Mouse (Mus musculus) gastrocnemius, postnatal 25 days (tissue): ENCODE data around the gene 1700012B07Rik. TPM values are rescaled to one million over a fixed set of nuclear protein-coding genes. Genes with fewer than 3 reads are reported as not detected.

ENCODE experiments used
- DNase-seq: peaks from one replicate; pipeline ENCODE4 v3.0.0; 2022
- total RNA-seq, 2 experiments: library from RNA; stranded (reverse); gene quantifications; 1 replicate in 1 of 2; 2 replicates in 1 of 2; pipeline ENCODE4 v1.2.3; 2021

Gene 1700012B07Rik
- total RNA-seq, 2 experiments from 2014 or later, result not detected

DNA sequence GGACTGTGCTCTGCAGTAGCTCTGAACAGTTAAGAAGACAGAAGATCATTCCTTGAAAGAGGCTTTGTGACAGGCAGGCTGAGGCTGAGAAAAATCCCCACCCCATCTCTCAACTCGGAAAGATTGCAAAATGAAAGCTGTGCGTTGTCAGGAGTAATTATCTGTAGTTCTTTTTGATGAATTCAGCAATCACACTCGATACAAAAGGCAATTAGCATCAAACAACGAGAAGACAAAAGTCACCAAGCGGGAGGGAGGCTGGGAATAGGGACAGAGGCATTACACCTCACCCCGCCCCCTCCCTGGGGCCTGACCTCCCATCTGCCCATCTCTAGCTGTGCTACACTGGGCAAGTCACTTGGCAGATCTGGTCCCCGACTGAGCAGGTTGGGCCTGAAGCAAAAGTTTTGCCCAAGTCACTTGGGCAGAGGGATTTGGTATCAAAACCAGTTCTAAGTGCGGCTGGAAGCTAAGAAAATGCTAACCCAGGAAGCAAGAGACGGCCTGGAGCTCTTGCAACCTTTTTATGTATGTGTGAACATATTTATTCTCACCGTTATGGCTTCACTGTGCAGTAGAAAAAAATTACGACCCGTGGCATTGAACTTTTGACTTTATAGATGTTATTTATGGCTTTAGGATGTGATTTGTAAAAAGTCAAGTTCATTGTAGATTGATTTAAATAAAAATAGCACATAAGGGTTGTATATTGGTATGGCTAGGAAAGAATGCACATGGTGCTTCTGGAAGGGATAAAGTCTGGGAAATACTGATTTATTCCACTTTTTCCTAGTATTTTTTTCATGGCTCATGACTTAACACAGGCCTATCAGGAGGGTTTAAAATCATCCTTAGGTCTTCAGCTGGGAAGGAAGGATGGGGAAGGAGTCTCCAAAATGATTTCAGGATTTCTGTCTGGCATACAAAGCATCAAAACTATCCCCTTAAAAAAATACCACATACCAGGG lies 75.9 kb downstream of the 1700012B07Rik start:
- DNase-seq, result no peak

DNA sequence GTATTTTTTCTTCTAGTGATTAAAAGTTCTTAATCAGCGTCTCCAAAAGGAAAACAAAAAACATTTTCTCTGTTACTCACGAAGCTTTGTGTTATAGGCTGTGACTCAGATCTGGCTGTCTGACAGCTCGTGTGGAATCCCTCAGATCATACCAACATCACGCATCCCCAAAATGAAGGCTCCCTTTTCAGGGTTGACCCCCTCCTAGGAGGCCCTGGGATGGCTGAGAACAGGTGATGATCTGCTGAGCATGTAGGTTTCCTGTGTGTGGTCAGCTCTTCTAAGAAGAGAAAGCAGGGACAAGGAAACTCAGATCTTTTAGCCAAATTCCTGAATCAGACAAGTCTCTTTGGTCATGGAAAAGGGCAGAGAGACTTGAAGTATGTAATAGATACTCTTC lies 82.6 kb downstream of the 1700012B07Rik start:
- no peak for DNase-seq

DNA sequence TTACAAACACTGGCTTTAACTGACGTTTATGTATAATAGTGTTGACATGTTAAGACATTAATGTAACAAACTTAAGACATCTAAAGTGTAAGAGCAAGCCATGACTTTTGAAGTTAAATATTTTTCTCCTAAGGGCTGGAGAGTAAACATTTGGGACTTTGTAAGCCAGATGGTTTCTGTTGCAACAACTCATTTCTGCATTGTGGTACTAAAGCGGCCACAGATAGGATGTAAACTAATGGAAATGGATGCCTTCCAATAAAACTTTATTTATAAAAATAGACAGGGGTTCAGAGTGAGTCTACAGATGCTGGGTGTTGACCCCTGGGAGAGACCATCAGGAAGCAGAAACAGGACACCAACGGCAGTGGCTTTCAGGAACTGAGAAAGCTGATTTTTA lies 89.9 kb downstream of the 1700012B07Rik start:
- DNase-seq, result no peak

Other genes with a start within 250 kb of the 1700012B07Rik start
- gene Wipi1, start 216.1 kb downstream of the 1700012B07Rik start, total RNA-seq, result 10 to 100 TPM; 59.7 to 64.9 TPM
- gene Prkar1a, start 178.6 kb downstream of the 1700012B07Rik start, total RNA-seq, result 100 to 1,000 TPM; 136 to 142 TPM
- 1 to 10 TPM; 2.1 to 3.0 TPM for gene Fam20a, start 105.8 kb downstream of the 1700012B07Rik start, total RNA-seq
- gene Abca8b, start 167.8 kb upstream of the 1700012B07Rik start, total RNA-seq, result 10 to 100 TPM in 1 of 2 experiments, 1 to 10 TPM in 1; 8.8 to 11.9 TPM